Mouse (Mus musculus): ENCODE measurements around the gene Pkd1. TPM values are rescaled to one million over a fixed set of nuclear protein-coding genes. Genes with fewer than 3 reads are reported as not detected.

The Pkd1 gene
- total RNA-seq, 4 experiments from 2014 or later: 58.5 to 88.8 (median 71.0) TPM

- no peak for DNase-seq
These were observed 95.5 kb downstream of the Pkd1 start for GRCm38 (mm10) chr17:24644875-24645721.

GRCm38 (mm10) chr17:24645916-24646315 lies 96.3 kb downstream of the Pkd1 start:
- DNase-seq: no peak

Small RNA genes lying within 50 kb of the gene (microRNA-seq; reads per million reads assigned to microRNA genes)
- 0.84 to 1.6 reads per million in 2 experiments for gene Gm24589

Other genes starting within 250 kb of the Pkd1 start
- under 1 TPM in 3 of 4 experiments, not detected in 1; 0.09 to 0.12 (median 0.11) TPM for gene Abca17, start 198.8 kb upstream of the Pkd1 start, total RNA-seq (2022)
- gene Abca3, start 197.9 kb upstream of the Pkd1 start, total RNA-seq (2022): 10 to 100 TPM; 28.4 to 43.3 (median 35.8) TPM
- 10 to 100 TPM; 62.8 to 84.3 (median 75.4) TPM for gene Rnps1, start 135.3 kb upstream of the Pkd1 start, total RNA-seq (2022)
- 100 to 1,000 TPM; 142 to 242 (median 189) TPM for gene Eci1, start 123.2 kb upstream of the Pkd1 start, total RNA-seq (2022)
- 1 to 10 TPM; 2.3 to 7.2 (median 3.5) TPM for gene Dnase1l2, start 106.7 kb upstream of the Pkd1 start, total RNA-seq (2022)
- gene E4f1, start 79.5 kb upstream of the Pkd1 start, total RNA-seq (2022): 10 to 100 TPM; 20.9 to 37.4 (median 26.4) TPM
- 100 to 1,000 TPM; 105 to 116 (median 107) TPM for gene Pgp, start 79.4 kb upstream of the Pkd1 start, total RNA-seq (2022)
- gene Bricd5, start 76.0 kb upstream of the Pkd1 start, total RNA-seq (2022): under 1 TPM in 2 of 4 experiments, not detected in 2; 0.30 to 0.38 TPM
- gene Mlst8, start 70.8 kb upstream of the Pkd1 start, total RNA-seq (2022): 10 to 100 TPM; 24.3 to 37.6 (median 32.2) TPM
- gene Caskin1, start 61.2 kb upstream of the Pkd1 start, total RNA-seq (2022): 10 to 100 TPM; 49.1 to 61.2 (median 53.8) TPM
- 100 to 1,000 TPM in 3 of 4 experiments, 10 to 100 TPM in 1; 92.1 to 189 (median 132) TPM for gene Traf7, start 21.9 kb upstream of the Pkd1 start, total RNA-seq (2022)
- 1 to 10 TPM in 3 of 4 experiments, under 1 TPM in 1; 0.81 to 3.5 (median 2.4) TPM for gene Rab26, start 15.6 kb upstream of the Pkd1 start, total RNA-seq (2022)
- gene Tsc2, start 82.8 kb downstream of the Pkd1 start, total RNA-seq (2022): 100 to 1,000 TPM in 3 of 4 experiments, 10 to 100 TPM in 1; 79.2 to 135 (median 111) TPM
- gene Nthl1, start 82.8 kb downstream of the Pkd1 start, total RNA-seq (2022): 10 to 100 TPM in 3 of 4 experiments, 1 to 10 TPM in 1; 9.0 to 17.3 (median 12.1) TPM
- 10 to 100 TPM; 45.9 to 78.6 (median 73.7) TPM for gene Slc9a3r2, start 100.5 kb downstream of the Pkd1 start, total RNA-seq (2022)
- not detected for gene Npw, start 108.6 kb downstream of the Pkd1 start, total RNA-seq (2022)
- gene Zfp598, start 119.9 kb downstream of the Pkd1 start, total RNA-seq (2022): 10 to 100 TPM; 44.9 to 59.4 (median 50.8) TPM
- gene Syngr3, start 140.1 kb downstream of the Pkd1 start, total RNA-seq (2022): 1 to 10 TPM; 2.4 to 5.5 (median 3.8) TPM
- 10 to 100 TPM; 31.7 to 35.6 (median 32.6) TPM for gene Gfer, start 146.3 kb downstream of the Pkd1 start, total RNA-seq (2022)
- 10 to 100 TPM in 1 of 4 experiments, 1 to 10 TPM in 3; 2.8 to 14.8 (median 7.5) TPM for gene Noxo1, start 146.4 kb downstream of the Pkd1 start, total RNA-seq (2022)
- 10 to 100 TPM; 34.3 to 40.5 (median 38.2) TPM for gene Tbl3, start 157.8 kb downstream of the Pkd1 start, total RNA-seq (2022)
- gene Rnf151, start 168.2 kb downstream of the Pkd1 start, total RNA-seq (2022): not detected
- 100 to 1,000 TPM; 571 to 651 (median 615) TPM for gene Rps2, start 168.3 kb downstream of the Pkd1 start, total RNA-seq (2022)
- gene Ndufb10, start 174.6 kb downstream of the Pkd1 start, total RNA-seq (2022): 100 to 1,000 TPM; 199 to 268 (median 237) TPM
- under 1 TPM in 1 of 4 experiments, not detected in 3; 0.49 TPM for gene Rpl3l, start 178.0 kb downstream of the Pkd1 start, total RNA-seq (2022)
- gene Msrb1, start 186.8 kb downstream of the Pkd1 start, total RNA-seq (2022): 10 to 100 TPM; 87.3 to 91.3 (median 89.0) TPM
- gene Hs3st6, start 203.2 kb downstream of the Pkd1 start, total RNA-seq (2022): 1 to 10 TPM; 1.7 to 2.8 (median 2.4) TPM

Measured in adrenal gland, adult 8-10 months (tissue).